8 mouse cellular contexts compared by ENCODE assay signal in the genomic region with DNA sequence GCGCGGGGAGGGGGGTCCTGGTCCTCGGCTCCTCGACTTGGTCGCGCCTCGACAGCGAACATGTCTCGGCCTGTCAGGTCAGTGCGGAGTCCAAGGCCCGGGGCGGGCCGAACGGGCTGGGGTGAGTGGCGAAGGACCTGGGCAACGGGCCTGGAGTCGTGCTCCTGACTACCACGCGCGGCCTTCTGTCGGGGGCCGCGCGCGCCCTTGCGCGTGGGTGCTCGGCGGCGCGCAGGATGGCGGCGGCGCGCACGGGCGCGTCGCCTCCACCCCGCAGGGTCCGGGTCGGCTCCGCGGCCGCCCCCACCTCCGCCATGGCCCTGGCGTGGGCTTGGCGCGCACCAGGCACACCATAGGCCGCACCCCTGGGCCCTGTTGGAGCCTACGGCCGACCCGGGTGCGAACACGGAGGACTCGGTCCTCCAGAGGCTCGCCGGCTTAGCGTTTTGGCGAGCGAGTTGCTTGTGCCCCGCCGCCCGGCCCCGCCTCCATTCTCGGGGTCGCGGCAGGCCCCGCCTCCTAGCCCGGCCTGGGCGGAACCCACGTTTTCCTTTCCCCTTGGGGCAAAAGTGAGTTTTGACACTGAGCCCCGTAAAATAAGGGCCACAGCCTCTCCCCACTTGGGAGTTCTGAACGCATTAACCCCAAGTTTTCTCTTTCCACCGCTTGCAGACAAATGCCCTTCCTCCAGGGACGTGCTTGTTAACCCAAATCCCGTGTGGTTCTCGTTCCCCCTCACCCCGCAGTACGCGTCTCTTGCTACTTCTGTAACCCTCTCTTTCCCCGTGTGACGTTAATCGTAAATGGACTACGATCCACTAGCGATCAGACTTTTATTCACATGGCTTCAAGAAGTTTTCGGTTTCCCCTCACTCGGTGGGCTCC. TPM values are rescaled to one million over a fixed set of nuclear protein-coding genes. Genes with fewer than 3 reads are reported as not detected.
A peak's percentile ranks its signal among the peaks of the same experiment; 100 is the strongest.
DNase-seq lines count a peak whose midpoint lies in the region; ATAC-seq lines count a peak whose summit lies in the region.

No protein-coding gene starts in this region.

- peak overlapping the region; percentile 95 for H3K4me3 ChIP-seq in intestine, embryonic 14.5 days (ENCODE audit: low read depth, low read length)

- peak; percentile 84 to 87 for DNase-seq in adrenal gland, adult 18-20 months (ENCODE audit: low spot score in 2 of 2)
- peak; percentile 89 for DNase-seq in embryo, embryonic 11 days
- DNase-seq in gastrocnemius, postnatal 25 days: peak; percentile 82
- DNase-seq in intestine, embryonic 14.5 days (ENCODE audit: low spot score): peak; percentile 94
- DNase-seq in left cerebral cortex, postnatal 25 days (ENCODE audit: low spot score in 2 of 2): peak; percentile 49 to 68
- peak; percentile 64 for DNase-seq in mesoderm, embryonic 11.5 days (ENCODE audit: low read depth, low spot score)
- peak; percentile 79 for DNase-seq in right cerebral cortex, postnatal 25 days
- peak; percentile 79 to 85 for DNase-seq in urinary bladder, postnatal 36 days (ENCODE audit: low spot score in 2 of 2)

- under 1% methylated on average over 87 of the region's 88 CpGs for WGBS in intestine, embryonic 14.5 days

- peaks cover 6% of the 10 kb centered on the region for H3K36me3 ChIP-seq in intestine, embryonic 14.5 days (ENCODE audit: control insufficient read depth, insufficient read depth, low read length)

- peak overlapping the region; percentile 97 for H3K27ac ChIP-seq in intestine, embryonic 14.5 days (ENCODE audit: low read depth)

- peak; percentile 88 for ATAC-seq in intestine, embryonic 14.5 days (replicated peaks; ENCODE audit: low FRiP score, low TSS enrichment, low read depth)

- H3K4me1 ChIP-seq in intestine, embryonic 14.5 days (replicated peaks; ENCODE audit: control insufficient read depth, insufficient read depth, low read length): peaks cover 7% of the 10 kb centered on the region; the same call in 1 of the 2 replicates

- peak overlapping the region; percentile 99 for H3K9ac ChIP-seq in intestine, embryonic 14.5 days (ENCODE audit: low read length)

- no peaks in the 10 kb centered on the region for H3K27me3 ChIP-seq in intestine, embryonic 14.5 days (replicated peaks; ENCODE audit: control insufficient read depth, insufficient read depth, low read length)

- intact Hi-C loops in left cerebral cortex, postnatal 25 days (cut with DNase I): no loop called here

- H3K4me2 ChIP-seq in intestine, embryonic 14.5 days (ENCODE audit: low read length): peak overlapping the region; percentile 85

- H3K9me3 ChIP-seq in intestine, embryonic 14.5 days (ENCODE audit: control insufficient read depth, low read length): no peaks in the 10 kb centered on the region

RNA-seq across cellular contexts. Expression of gene Nucks1, which starts 0.6 kb away (rescaled TPM):
- total RNA-seq in adrenal gland, adult 18-20 months (2021): 100 to 1,000 TPM; 107 to 130 TPM
- 10 to 100 TPM; 53.8 to 53.9 TPM for total RNA-seq in gastrocnemius, postnatal 25 days (2021)
- 50.5 and 52.5 TPM in 2 replicates for polyA plus RNA-seq in intestine, embryonic 14.5 days (2014; fragmentation: Nextera tagmentation; extraction: Ambion mirVana)
- total RNA-seq in left cerebral cortex, postnatal 25 days (2021): 100 to 1,000 TPM; 148 to 152 TPM

RNA-seq across cellular contexts. Expression of gene Rab29, which starts 43.9 kb away (rescaled TPM):
- 10 to 100 TPM; 14.2 to 14.5 TPM for total RNA-seq in adrenal gland, adult 18-20 months (2021)
- 1 to 10 TPM; 6.4 to 7.4 TPM for total RNA-seq in gastrocnemius, postnatal 25 days (2021)
- polyA plus RNA-seq in intestine, embryonic 14.5 days (2014; fragmentation: Nextera tagmentation; extraction: Ambion mirVana): 17.6 and 18.4 TPM in 2 replicates
- total RNA-seq in left cerebral cortex, postnatal 25 days (2021): 1 to 10 TPM; 5.1 to 7.6 TPM

RNA-seq across cellular contexts. Expression of gene Slc45a3, which starts 51.9 kb away (rescaled TPM):
- total RNA-seq in adrenal gland, adult 18-20 months (2021): 10 to 100 TPM; 22.9 to 33.6 TPM
- 1 to 10 TPM; 1.3 to 1.6 TPM for total RNA-seq in gastrocnemius, postnatal 25 days (2021)
- 2.1 and 2.4 TPM in 2 replicates for polyA plus RNA-seq in intestine, embryonic 14.5 days (2014; fragmentation: Nextera tagmentation; extraction: Ambion mirVana)
- 1 to 10 TPM; 1.1 to 1.9 TPM for total RNA-seq in left cerebral cortex, postnatal 25 days (2021)

Comparison
In these comparisons a context has a peak if more than half of its experiments do, and no peak if none do; other contexts are left out.
1. Peak in every context shown above with its lines: DNase-seq, ATAC-seq, H3K4me3 ChIP-seq and H3K27ac ChIP-seq.
2. RNA of gene Slc45a3, which starts 51.9 kb away (total RNA-seq): 22.9 to 33.6 TPM in adrenal gland, adult 18-20 months; 1.1 to 1.9 TPM in left cerebral cortex, postnatal 25 days and 1.3 to 1.6 TPM in gastrocnemius, postnatal 25 days; every median in the first group is over 4 times any median in the second.